Mouse (Mus musculus) brain, adult 2 months (tissue): ENCODE measurements at regions not wholly inside any gene's neighbourhood (a gene's known extent, or its start where the extent isn't known, plus 50 kb on each side); places are given as distances from the start of the nearest gene placed in this dataset.

Experiments used
- DNase-seq: peaks from one replicate; pipeline ENCODE4 v3.0.0; 2011; ENCODE audit warnings: low read depth, low spot score

DNA sequence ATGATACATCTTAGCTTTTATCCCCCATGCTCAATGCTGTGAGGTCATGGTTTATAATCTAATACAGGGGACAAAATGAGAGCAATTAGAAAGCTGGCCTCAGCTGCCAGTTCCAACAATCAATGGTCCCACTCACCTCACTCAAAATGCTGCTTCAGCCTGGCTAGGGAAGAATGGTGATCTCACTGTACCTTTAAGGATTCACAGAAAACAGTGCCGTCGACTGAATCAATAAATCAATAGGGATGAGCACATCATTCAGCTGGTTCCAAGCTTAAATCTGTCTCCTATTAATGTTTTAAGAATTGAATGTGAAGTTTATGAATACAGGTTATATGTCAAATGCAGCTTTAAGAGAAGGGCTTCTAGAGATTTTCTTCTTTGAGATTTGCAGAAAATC is 61.9 kb upstream of the Ncam2 start:
- no peak for DNase-seq

DNA sequence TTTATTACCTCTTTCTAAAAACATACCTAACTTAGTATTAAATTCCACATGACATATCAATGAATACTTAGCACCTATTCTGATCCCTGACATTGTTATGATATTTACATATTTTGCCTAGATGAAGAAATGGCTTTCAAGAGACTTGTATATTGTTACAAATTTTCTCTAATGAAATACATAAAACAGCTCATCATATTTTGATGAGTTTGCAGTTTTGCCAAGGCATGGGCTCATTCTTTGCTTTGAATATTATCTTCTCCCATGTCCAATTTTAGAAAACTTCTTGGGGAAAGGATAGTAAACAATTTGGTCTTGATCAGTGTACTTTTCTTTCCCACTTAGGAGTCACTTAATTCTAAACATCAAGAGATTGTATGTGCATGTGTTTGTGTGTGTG is 54.5 kb upstream of the Ncam2 start:
- DNase-seq, result no peak

DNA sequence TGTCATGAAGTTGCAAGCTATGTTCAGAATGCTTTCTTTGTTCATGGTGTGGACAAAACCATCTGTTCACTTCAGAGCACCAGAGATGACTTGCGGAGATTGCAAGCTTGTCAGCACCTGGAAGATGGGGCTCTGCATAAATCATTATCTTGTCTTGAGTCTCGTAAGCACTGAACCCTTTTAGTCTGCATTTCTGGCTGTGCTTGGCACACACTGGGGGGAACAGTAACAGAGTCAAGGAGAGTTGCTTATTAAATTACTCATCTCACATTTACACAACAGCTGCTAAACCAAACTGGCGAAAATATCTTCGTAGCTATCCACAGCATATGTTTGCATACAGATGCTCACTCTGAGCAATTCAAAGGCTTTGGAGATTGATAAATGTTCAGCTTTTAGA is 51.0 kb upstream of the Ncam2 start:
- DNase-seq, result peak; percentile 64
